Mouse (Mus musculus): Measurements from ENCODE around the gene Gramd1b.

DNA sequence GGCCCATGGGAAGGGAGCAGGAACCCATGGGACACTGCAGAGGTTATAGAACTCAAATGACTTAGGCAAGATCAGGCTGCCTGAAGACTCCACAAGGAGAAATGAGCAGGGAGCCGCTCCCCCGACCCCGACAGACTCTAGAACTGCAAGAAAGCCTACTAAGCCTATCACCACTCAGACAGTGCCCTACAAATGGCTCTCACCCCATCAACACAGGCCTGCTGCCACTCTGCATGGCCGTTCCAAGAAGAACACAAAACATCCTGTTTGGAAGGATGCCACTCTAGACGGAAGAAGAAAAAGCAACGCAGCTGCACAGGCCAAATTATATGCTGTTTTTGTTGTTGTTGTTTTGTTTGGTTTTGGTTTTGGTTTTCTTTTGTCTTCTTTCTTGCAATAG, 86.2 kb downstream of the Gramd1b start:
- TF ChIP-seq CTCF (IDR thresholded peaks at IDR 0.05) (no peak), EP300 (IDR thresholded peaks at IDR 0.05) (no peak)
